Mouse (Mus musculus) kidney, adult 2 months (tissue): ENCODE measurements around the gene Snd1. TPM values are rescaled to one million over a fixed set of nuclear protein-coding genes. Genes with fewer than 3 reads are reported as not detected.

Source experiments
- DNase-seq: peaks from one replicate; pipeline ENCODE4 v3.0.0; 2021
- H3K27ac ChIP-seq: fragments of 200-500 bp; 2 replicates; pipeline ENCODE4 v1.5.1; 2012; ENCODE audit warnings: low read depth, low read length, control low read depth, inconsistent platforms; ENCODE audit not compliant: insufficient read depth
- H3K27me3 ChIP-seq: fragments of 200-500 bp; replicated peaks from 2 replicates; pipeline ENCODE4 v1.6.1; 2012; ENCODE audit warnings: mild to moderate bottlenecking, moderate library complexity, low read length, inconsistent platforms; ENCODE audit not compliant: control insufficient read depth, insufficient read depth
- H3K36me3 ChIP-seq: fragments of 200-500 bp; 2 replicates; pipeline ENCODE4 v1.6.1; 2012; ENCODE audit warnings: mild to moderate bottlenecking, moderate library complexity, low read length, inconsistent platforms; ENCODE audit not compliant: control insufficient read depth, insufficient read depth
- H3K4me1 ChIP-seq: fragments of 200-500 bp; 2 replicates; pipeline ENCODE4 v1.6.1; 2011; ENCODE audit warnings: low read length; ENCODE audit not compliant: control insufficient read depth, insufficient read depth
- H3K4me3 ChIP-seq: fragments of 200-500 bp; 2 replicates; pipeline ENCODE4 v1.5.1; 2011; ENCODE audit warnings: mild to moderate bottlenecking, low read depth, low read length, control low read depth; ENCODE audit not compliant: insufficient read depth
- CTCF ChIP-seq: fragments of 200-500 bp; conservative IDR thresholded peaks from 2 replicates; pipeline ENCODE4 v1.5.1; 2011; ENCODE audit warnings: low read depth, mild to moderate bottlenecking, control low read depth, low read length, moderate library complexity, mixed read lengths; ENCODE audit not compliant: insufficient read depth, insufficient read length
- POLR2A ChIP-seq: fragments of 200-500 bp; IDR thresholded peaks from one replicate; pipeline ENCODE4 v1.6.1; 2011; ENCODE audit warnings: low read depth, low read length, control low read depth
- whole genome bisulfite sequencing: fragments of 180-500 bp; shearing (Covaris S2); methylation state at CpG from one replicate; pipeline ENCODE4 v1.1.7; 2018; 5-methylcytosine and 5-hydroxymethylcytosine counted together
- polyA plus RNA-seq: library from polyadenylated mRNA; depleted of rRNA; stranded (reverse); fragments of >200 nt; gene quantifications from 2 replicates; pipeline ENCODE4 v1.2.3, GENCODE M21; 2012

Snd1 gene
- polyA plus RNA-seq, 1 experiment, result 41.0 TPM

DNA sequence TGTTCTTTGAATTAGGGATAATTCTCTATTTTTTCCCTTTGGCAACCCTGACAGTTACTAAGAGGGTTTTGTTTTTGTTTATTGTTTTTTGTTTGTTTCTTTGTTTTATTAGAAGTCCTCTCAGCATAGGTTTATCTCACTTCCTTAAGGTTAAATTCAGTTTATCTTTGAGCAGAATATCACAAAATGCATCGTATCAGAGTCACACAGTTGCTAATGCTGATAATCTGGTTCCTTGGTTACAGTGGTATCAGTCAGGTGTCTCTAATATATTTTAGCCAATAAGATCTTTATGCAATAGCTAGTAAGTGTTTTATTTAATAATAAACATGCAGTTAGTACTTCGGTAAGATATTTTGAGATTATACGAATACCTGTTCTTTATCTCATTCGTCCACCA, 28.2 kb downstream of the Snd1 start:
- no peaks in the 10 kb centered on the region for H3K27me3 ChIP-seq
- 0 out of 2 replicates have a peak, but pooled peaks cover 3% of the 10 kb centered on the region for H3K4me1 ChIP-seq
- no peak for DNase-seq
- no peak overlapping the region for H3K27ac ChIP-seq
- no peak overlapping the region for H3K4me3 ChIP-seq
- H3K36me3 ChIP-seq, result no peaks in the 10 kb centered on the region
- TF ChIP-seq POLR2A, result no peak
- TF ChIP-seq CTCF, result no peak
- 96% methylated on average over 4 of the region's 4 CpGs for WGBS

DNA sequence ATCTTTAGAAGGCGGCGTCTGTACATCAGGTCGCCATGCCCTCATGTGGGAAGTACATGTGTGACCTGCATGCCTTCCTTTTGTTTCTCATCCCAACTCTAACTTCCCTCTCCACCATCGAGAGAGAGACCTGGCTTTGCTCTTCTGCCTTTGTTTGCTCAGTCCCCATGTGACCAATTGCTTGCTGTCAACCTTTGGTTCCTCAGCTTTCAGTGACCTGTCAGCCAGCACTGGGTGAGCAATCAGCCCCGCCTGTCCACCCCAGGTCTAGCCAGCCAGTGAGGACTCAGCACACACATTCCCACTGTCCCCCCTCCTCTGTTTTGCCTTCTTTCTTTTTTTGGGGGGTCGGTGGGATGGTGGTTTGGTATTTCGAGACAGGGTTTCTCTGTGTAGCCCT, 29.7 kb downstream of the Snd1 start:
- Histone ChIP-seq H3K4me3 (no peak overlapping the region), H3K27ac (no peak overlapping the region), H3K36me3 (no peaks in the 10 kb centered on the region), H3K4me1 (no peaks in the 10 kb centered on the region), H3K27me3 (no peaks in the 10 kb centered on the region)
- no peak for TF ChIP-seq POLR2A
- DNase-seq, result no peak
- WGBS, result 85% methylated on average over 7 of the region's 7 CpGs

DNA sequence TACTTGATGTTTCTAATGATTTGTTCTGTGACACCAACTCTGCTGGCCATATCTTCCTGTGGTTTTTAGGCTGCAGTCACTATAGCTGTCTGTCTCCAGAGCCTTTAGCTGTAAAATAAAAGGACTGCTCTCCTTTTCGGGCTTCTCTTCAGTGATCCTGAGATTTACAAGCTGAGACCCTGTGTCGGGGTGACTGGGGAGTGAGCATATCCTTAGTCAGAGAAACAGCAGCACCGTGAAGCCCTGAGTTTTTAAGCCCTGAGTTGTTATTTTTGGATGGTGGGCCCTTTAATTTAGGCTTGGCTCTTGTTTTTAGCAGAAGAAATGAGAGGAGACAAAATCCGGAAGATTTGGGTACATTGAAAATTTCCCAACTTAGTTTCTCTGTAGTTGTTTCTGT, 32.8 kb downstream of the Snd1 start:
- Histone ChIP-seq H3K27ac (no peak overlapping the region), H3K4me3 (no peak overlapping the region), H3K4me1 (no peaks in the 10 kb centered on the region), H3K27me3 (no peaks in the 10 kb centered on the region), H3K36me3 (no peaks in the 10 kb centered on the region)
- DNase-seq, result no peak
- 48% methylated on average over 4 of the region's 4 CpGs for WGBS
- TF ChIP-seq POLR2A, result no peak
- no peak for TF ChIP-seq CTCF

DNA sequence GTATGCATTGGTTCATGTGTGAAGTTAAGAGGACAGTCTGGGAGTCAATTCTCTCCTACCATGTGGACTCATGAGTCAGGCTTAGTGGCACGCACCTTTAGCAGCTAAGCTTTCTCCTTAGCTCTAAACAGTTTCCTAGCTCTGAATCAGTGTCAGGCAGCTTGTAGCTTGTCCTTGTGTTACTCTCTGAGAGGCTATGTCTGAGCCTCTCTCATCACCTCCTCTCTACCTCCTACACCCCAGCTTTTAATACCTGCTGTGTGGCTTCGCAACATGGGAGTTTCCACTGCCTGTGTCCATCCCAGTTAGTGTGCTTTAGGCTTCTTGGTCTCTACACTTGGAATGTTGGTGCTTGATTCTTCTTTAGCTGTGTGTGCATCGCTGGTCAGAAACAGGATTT, 39.3 kb downstream of the Snd1 start:
- no peak for TF ChIP-seq CTCF
- no peak for TF ChIP-seq POLR2A
- 95% methylated on average over 3 of the region's 3 CpGs for WGBS
- Histone ChIP-seq H3K4me1 (no peaks in the 10 kb centered on the region), H3K27ac (no peak overlapping the region), H3K4me3 (no peak overlapping the region), H3K27me3 (no peaks in the 10 kb centered on the region), H3K36me3 (no peaks in the 10 kb centered on the region; the same call in 1 of the 2 replicates)
- DNase-seq, result no peak

DNA sequence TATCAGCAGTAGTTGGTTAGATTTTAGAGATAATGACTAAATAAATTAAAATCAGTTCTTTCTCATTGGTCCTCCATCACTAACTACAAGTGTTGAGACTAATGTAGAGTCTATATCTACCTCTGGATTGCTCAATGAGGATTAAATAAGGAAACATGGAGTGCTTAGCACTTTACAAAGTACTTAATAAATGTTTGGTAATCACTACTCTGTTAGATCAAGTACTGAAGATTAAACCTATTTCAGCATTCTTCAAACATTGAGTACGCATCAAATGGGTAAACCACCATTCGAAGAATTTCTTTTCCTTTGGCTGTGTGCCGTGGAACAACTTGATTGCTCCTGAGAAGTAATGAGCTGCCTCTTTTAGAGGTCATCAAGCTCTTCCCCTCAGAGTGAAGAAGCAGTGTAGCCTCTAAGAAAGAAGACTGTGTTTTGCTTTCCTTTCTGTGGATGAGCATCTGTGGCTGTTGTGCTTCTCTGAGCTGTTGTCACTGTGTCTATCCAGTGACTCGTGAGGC, 40.0 kb downstream of the Snd1 start:
- H3K4me3 ChIP-seq, result no peak overlapping the region
- no peaks in the 10 kb centered on the region for H3K4me1 ChIP-seq
- H3K36me3 ChIP-seq, result no peaks in the 10 kb centered on the region; the same call in 1 of the 2 replicates
- no peaks in the 10 kb centered on the region for H3K27me3 ChIP-seq
- no peak for TF ChIP-seq CTCF
- no peak for TF ChIP-seq POLR2A
- WGBS, result 91% methylated on average over 4 of the region's 4 CpGs
- DNase-seq, result no peak
- H3K27ac ChIP-seq, result no peak overlapping the region

DNA sequence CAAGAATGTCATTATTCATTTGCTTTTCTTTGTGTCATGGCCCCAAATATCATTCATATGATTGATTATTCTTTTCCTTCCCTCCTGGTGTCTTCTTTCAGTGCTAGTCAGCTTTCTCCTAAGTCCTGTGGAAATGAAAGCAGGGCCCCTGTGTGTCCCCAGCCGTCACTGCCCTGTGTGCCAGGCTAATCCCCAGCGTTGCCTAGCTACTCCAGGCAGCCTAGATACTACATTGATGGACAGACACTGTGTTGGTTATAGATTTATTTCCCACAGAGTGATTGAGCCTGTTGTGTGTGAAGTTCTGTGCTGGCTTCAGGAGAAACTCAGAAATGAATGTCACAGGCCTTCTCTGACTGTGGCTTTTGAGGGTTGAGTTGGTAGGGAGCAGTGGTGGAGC, 41.7 kb downstream of the Snd1 start:
- H3K4me3 ChIP-seq, result no peak overlapping the region
- no peaks in the 10 kb centered on the region; the same call in none of the 2 replicates for H3K36me3 ChIP-seq
- WGBS, result 69% methylated on average over 2 of the region's 2 CpGs
- no peaks in the 10 kb centered on the region for H3K27me3 ChIP-seq
- TF ChIP-seq CTCF (no peak), POLR2A (no peak)
- DNase-seq, result no peak
- no peaks in the 10 kb centered on the region for H3K4me1 ChIP-seq
- no peak overlapping the region for H3K27ac ChIP-seq

DNA sequence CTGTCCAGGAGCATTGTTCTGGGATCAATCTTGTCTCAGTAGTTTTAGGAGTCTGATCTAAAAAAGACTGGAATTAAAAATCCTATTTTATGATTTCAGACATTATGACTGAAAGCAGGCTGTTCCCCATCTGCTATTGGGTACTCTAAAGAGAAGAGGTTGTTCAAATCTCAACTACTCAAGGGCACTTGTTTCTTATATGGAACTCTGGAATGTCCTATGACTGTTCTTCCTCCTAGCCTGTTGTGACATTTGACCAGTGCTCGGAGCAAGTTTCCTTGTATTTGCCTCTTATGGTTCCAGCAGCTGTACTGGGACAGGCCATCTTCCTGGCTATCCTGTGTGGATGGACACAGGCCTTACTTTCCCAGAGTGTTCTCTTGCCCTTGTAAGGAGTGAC, 42.1 kb downstream of the Snd1 start:
- WGBS, result 95% methylated on average over 1 of the region's 1 CpGs
- Histone ChIP-seq H3K27ac (no peak overlapping the region), H3K27me3 (no peaks in the 10 kb centered on the region), H3K36me3 (no peaks in the 10 kb centered on the region; the same call in none of the 2 replicates), H3K4me3 (no peak overlapping the region), H3K4me1 (no peaks in the 10 kb centered on the region)
- no peak for DNase-seq
- no peak for TF ChIP-seq POLR2A
- no peak for TF ChIP-seq CTCF
